Mouse (Mus musculus): Measurements from ENCODE around the gene Slc18a2. TPM values are rescaled to one million over a fixed set of nuclear protein-coding genes. Genes with fewer than 3 reads are reported as not detected.

The Slc18a2 gene
- total RNA-seq, 1 experiment from 2014 or later: 15.0 TPM

GRCm38 (mm10) chr19:59276354-59276753, 15.7 kb downstream of the Slc18a2 start:
- DNase-seq: no peak

- DNase-seq: no peak
Measured at GRCm38 (mm10) chr19:59280841-59281240, 20.1 kb downstream of the Slc18a2 start.

- no peak for DNase-seq
Measured at GRCm38 (mm10) chr19:59282001-59282400, 21.3 kb downstream of the Slc18a2 start.

- DNase-seq: no peak
Measured at GRCm38 (mm10) chr19:59289042-59289441, 28.3 kb downstream of the Slc18a2 start.

- DNase-seq: no peak
Measured at GRCm38 (mm10) chr19:59289811-59290210, 29.1 kb downstream of the Slc18a2 start.

GRCm38 (mm10) chr19:59292183-59292839, 31.6 kb downstream of the Slc18a2 start:
- DNase-seq: no peak

GRCm38 (mm10) chr19:59315308-59315707, 54.6 kb downstream of the Slc18a2 start:
- no peak for DNase-seq

- DNase-seq: peak; percentile 13
Measured at GRCm38 (mm10) chr19:59316571-59316970, 55.9 kb downstream of the Slc18a2 start.

GRCm38 (mm10) chr19:59321990-59322389, 61.3 kb downstream of the Slc18a2 start, which contains the start of gene Rps12-ps3:
Gene Rps12-ps3, plus strand, starts transcription at chr19:59322290.
- DNase-seq: no peak

GRCm38 (mm10) chr19:59330816-59331225, 70.1 kb downstream of the Slc18a2 start:
- DNase-seq: no peak

- no peak for DNase-seq
Measured at GRCm38 (mm10) chr19:59336655-59337054, 76.0 kb downstream of the Slc18a2 start.

- no peak for DNase-seq
Measured at GRCm38 (mm10) chr19:59337872-59338681, 77.4 kb downstream of the Slc18a2 start.

GRCm38 (mm10) chr19:59339908-59340307, 79.2 kb downstream of the Slc18a2 start:
- DNase-seq: no peak

- DNase-seq: no peak
Measured at GRCm38 (mm10) chr19:59342964-59343363, 82.3 kb downstream of the Slc18a2 start.

- peak; percentile 21 for DNase-seq
Measured at GRCm38 (mm10) chr19:59344304-59344711, 83.6 kb downstream of the Slc18a2 start.

GRCm38 (mm10) chr19:59345081-59345657, 84.5 kb downstream of the Slc18a2 start:
- DNase-seq: peak; percentile 50

Other genes with a start within 250 kb of the Slc18a2 start
- gene Shtn1, start 184.8 kb upstream of the Slc18a2 start, total RNA-seq (2021): 15.9 and 19.1 TPM in 2 replicates
- gene Vax1, start 90.8 kb upstream of the Slc18a2 start, total RNA-seq (2021): not detected in 2 replicates
- not detected in 2 replicates for gene Kcnk18, start 41.7 kb upstream of the Slc18a2 start, total RNA-seq (2021)
- 267 and 689 TPM in 2 replicates for gene Rps12-ps3, start 61.4 kb downstream of the Slc18a2 start, total RNA-seq (2021)
- gene Pdzd8, start 84.9 kb downstream of the Slc18a2 start, total RNA-seq (2021): 34.8 and 38.9 TPM in 2 replicates
- not detected in 2 replicates for gene Emx2, start 197.5 kb downstream of the Slc18a2 start, total RNA-seq (2021)